Mouse (Mus musculus) E14TG2a.4 (cell line): ENCODE measurements around the gene Dnmbp.

Experiments used
- CTCF ChIP-seq: conservative IDR thresholded peaks from 2 replicates; pipeline ENCODE4 v1.5.1; 2014; ENCODE audit warnings: low read length
- NANOG ChIP-seq: IDR thresholded peaks from 2 replicates; pipeline ENCODE4 v1.6.1; 2014; ENCODE audit warnings: borderline replicate concordance, low read length, mixed read lengths
- POU5F1 ChIP-seq: IDR thresholded peaks from 2 replicates; pipeline ENCODE4 v1.6.1; 2014; ENCODE audit warnings: low read length, borderline replicate concordance

DNA sequence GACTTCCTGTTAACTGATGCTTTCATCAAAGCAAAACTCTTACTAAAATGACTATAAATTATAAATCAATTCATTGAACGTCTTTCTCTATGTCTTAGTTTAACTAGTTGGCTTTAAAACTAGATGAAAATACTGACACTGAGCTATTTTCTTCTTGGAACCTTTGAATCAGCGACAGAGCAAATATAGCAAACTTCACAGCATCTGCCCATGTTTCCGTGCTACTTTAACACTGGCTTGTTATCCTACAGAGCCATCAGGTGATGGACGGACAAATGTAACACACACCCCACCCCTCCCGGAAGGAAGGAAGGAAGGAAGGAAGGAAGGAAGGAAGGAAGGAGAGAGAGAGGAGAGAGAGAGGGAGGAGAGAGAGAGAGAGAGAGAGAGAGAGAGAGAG lies 12.0 kb downstream of the Dnmbp start:
- TF ChIP-seq CTCF (no peak), NANOG (no peak), POU5F1 (no peak)
